Mouse (Mus musculus): ENCODE measurements around the gene Mypn. TPM values are rescaled to one million over a fixed set of nuclear protein-coding genes. Genes with fewer than 3 reads are reported as not detected.

Gene Mypn
- polyA plus RNA-seq, 1 experiment from 2014 or later: 0.12 TPM

DNA sequence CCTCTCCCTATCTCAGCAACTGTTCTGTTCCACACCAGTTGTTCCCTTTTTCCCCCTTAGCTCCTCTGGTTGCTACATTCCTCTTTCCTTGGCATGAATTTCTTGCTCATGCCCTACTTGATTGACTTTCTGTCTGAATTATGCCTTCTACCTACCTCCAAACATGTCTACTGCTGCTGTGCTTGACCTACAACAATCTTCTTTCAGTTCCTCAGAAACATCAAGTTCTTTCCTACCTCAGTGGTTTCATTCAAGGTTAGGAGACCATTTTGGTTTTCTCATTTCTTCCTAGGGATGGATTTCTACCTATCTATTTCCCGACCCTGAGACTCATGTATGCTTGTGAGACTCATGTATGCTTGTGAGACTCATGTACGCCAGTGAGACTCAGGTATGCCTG is 36.1 kb upstream of the Mypn start:
- ATAC-seq (ENCODE audit: low FRiP score) (no peak), DNase-seq (ENCODE audit: low spot score, missing footprints) (no peak)
- H3K4me2 ChIP-seq: no peak overlapping the region
- no peak overlapping the region for H3K27ac ChIP-seq (ENCODE audit: low read depth, low read length)
- H3K4me1 ChIP-seq (ENCODE audit: control insufficient read depth, insufficient read depth, low read length): peaks cover 6% of the 10 kb centered on the region
- 84% methylated on average over 2 of the region's 2 CpGs for WGBS
- H3K36me3 ChIP-seq (ENCODE audit: control insufficient read depth, insufficient read depth, low read length): no peaks in the 10 kb centered on the region
- H3K9ac ChIP-seq (ENCODE audit: low read length): no peak overlapping the region
- no peak overlapping the region for H3K4me3 ChIP-seq (ENCODE audit: low read depth, low read length)
- no peaks in the 10 kb centered on the region for H3K27me3 ChIP-seq (ENCODE audit: control insufficient read depth, insufficient read depth, low read length)
- no peaks in the 10 kb centered on the region for H3K9me3 ChIP-seq (ENCODE audit: control insufficient read depth, low read length)

GRCm38 (mm10) chr10:63238090-63238489 is 34.3 kb upstream of the Mypn start:
- no peak overlapping the region for H3K9ac ChIP-seq (ENCODE audit: low read length)
- peaks cover 6% of the 10 kb centered on the region for H3K4me1 ChIP-seq (ENCODE audit: control insufficient read depth, insufficient read depth, low read length)
- no peak overlapping the region for H3K27ac ChIP-seq (ENCODE audit: low read depth, low read length)
- no peaks in the 10 kb centered on the region for H3K36me3 ChIP-seq (ENCODE audit: control insufficient read depth, insufficient read depth, low read length)
- no peak overlapping the region for H3K4me2 ChIP-seq
- H3K27me3 ChIP-seq (ENCODE audit: control insufficient read depth, insufficient read depth, low read length): no peaks in the 10 kb centered on the region
- no peak overlapping the region for H3K4me3 ChIP-seq (ENCODE audit: low read depth, low read length)
- no peaks in the 10 kb centered on the region for H3K9me3 ChIP-seq (ENCODE audit: control insufficient read depth, low read length)
- 82% methylated on average over 4 of the region's 4 CpGs for WGBS
- ATAC-seq (ENCODE audit: low FRiP score) (no peak), DNase-seq (ENCODE audit: low spot score, missing footprints) (no peak)

GRCm38 (mm10) chr10:63237206-63237605 is 33.5 kb upstream of the Mypn start:
- DNase-seq (ENCODE audit: low spot score, missing footprints): no peak
- no peak for ATAC-seq (ENCODE audit: low FRiP score)
- WGBS: 46% methylated on average over 2 of the region's 2 CpGs

DNA sequence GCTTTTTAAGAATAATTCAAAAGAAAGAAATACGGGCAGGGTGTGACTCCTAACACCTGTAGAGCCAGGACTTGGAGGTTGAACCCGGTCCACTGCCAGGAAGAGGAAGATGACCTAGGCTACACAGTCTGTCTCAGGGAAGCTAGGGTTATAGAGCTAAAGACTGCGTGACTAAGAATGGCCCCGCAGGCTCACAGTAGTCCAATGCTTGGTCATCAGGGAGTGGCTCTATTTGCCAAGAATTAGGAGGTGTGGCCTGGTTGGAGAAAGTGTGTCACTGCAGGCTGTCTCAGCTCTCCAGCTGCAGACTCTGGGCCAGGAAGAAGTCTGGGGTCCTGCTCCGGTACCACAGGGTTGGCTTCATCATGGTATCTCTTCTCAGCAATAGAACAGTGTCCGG is 32.9 kb upstream of the Mypn start:
- no peaks in the 10 kb centered on the region for H3K9me3 ChIP-seq (ENCODE audit: control insufficient read depth, low read length)
- DNase-seq (ENCODE audit: low spot score, missing footprints) (no peak), ATAC-seq (ENCODE audit: low FRiP score) (no peak)
- 92% methylated on average over 6 of the region's 6 CpGs for WGBS
- no peak overlapping the region for H3K4me3 ChIP-seq (ENCODE audit: low read depth, low read length)
- no peaks in the 10 kb centered on the region for H3K4me1 ChIP-seq (ENCODE audit: control insufficient read depth, insufficient read depth, low read length)
- H3K9ac ChIP-seq (ENCODE audit: low read length): no peak overlapping the region
- H3K36me3 ChIP-seq (ENCODE audit: control insufficient read depth, insufficient read depth, low read length): no peaks in the 10 kb centered on the region
- H3K27me3 ChIP-seq (ENCODE audit: control insufficient read depth, insufficient read depth, low read length): no peaks in the 10 kb centered on the region
- no peak overlapping the region for H3K27ac ChIP-seq (ENCODE audit: low read depth, low read length)
- H3K4me2 ChIP-seq: no peak overlapping the region

More at GRCm38 (mm10) chr10:63237206-63237605, 33.5 kb upstream of the Mypn start:
- no peak overlapping the region for H3K4me3 ChIP-seq (ENCODE audit: low read depth, low read length)
- H3K27me3 ChIP-seq (ENCODE audit: control insufficient read depth, insufficient read depth, low read length): no peaks in the 10 kb centered on the region
- H3K4me1 ChIP-seq (ENCODE audit: control insufficient read depth, insufficient read depth, low read length): no peaks in the 10 kb centered on the region
- no peak overlapping the region for H3K4me2 ChIP-seq
- no peak overlapping the region for H3K9ac ChIP-seq (ENCODE audit: low read length)
- H3K36me3 ChIP-seq (ENCODE audit: control insufficient read depth, insufficient read depth, low read length): no peaks in the 10 kb centered on the region
- H3K27ac ChIP-seq (ENCODE audit: low read depth, low read length): no peak overlapping the region
- no peaks in the 10 kb centered on the region for H3K9me3 ChIP-seq (ENCODE audit: control insufficient read depth, low read length)

GRCm38 (mm10) chr10:63235889-63236288 is 32.1 kb upstream of the Mypn start:
- Histone ChIP-seq H3K36me3 (ENCODE audit: control insufficient read depth, insufficient read depth, low read length) (no peaks in the 10 kb centered on the region), H3K9ac (ENCODE audit: low read length) (no peak overlapping the region), H3K9me3 (ENCODE audit: control insufficient read depth, low read length) (no peaks in the 10 kb centered on the region), H3K4me3 (ENCODE audit: low read depth, low read length) (no peak overlapping the region), H3K27ac (ENCODE audit: low read depth, low read length) (no peak overlapping the region), H3K4me2 (no peak overlapping the region), H3K4me1 (ENCODE audit: control insufficient read depth, insufficient read depth, low read length) (no peaks in the 10 kb centered on the region), H3K27me3 (ENCODE audit: control insufficient read depth, insufficient read depth, low read length) (no peaks in the 10 kb centered on the region)
- ATAC-seq (ENCODE audit: low FRiP score) (no peak), DNase-seq (ENCODE audit: low spot score, missing footprints) (no peak)
- WGBS: 76% methylated on average over 8 of the region's 8 CpGs

- no peak overlapping the region for H3K4me3 ChIP-seq (ENCODE audit: low read depth, low read length)
- no peaks in the 10 kb centered on the region for H3K36me3 ChIP-seq (ENCODE audit: control insufficient read depth, insufficient read depth, low read length)
- no peak overlapping the region for H3K9ac ChIP-seq (ENCODE audit: low read length)
- DNase-seq (ENCODE audit: low spot score, missing footprints) (no peak), ATAC-seq (ENCODE audit: low FRiP score) (no peak)
- H3K27me3 ChIP-seq (ENCODE audit: control insufficient read depth, insufficient read depth, low read length): no peaks in the 10 kb centered on the region
- H3K4me1 ChIP-seq (ENCODE audit: control insufficient read depth, insufficient read depth, low read length): no peaks in the 10 kb centered on the region
- H3K4me2 ChIP-seq: no peak overlapping the region
- no peaks in the 10 kb centered on the region for H3K9me3 ChIP-seq (ENCODE audit: control insufficient read depth, low read length)
- H3K27ac ChIP-seq (ENCODE audit: low read depth, low read length): no peak overlapping the region
- WGBS: 91% methylated on average over 5 of the region's 5 CpGs
These were observed 30.4 kb upstream of the Mypn start for GRCm38 (mm10) chr10:63234133-63234532.

- no peak for ATAC-seq (ENCODE audit: low FRiP score)
- DNase-seq (ENCODE audit: low spot score, missing footprints): no peak
- H3K36me3 ChIP-seq (ENCODE audit: control insufficient read depth, insufficient read depth, low read length): no peaks in the 10 kb centered on the region
- no peak overlapping the region for H3K9ac ChIP-seq (ENCODE audit: low read length)
- no peaks in the 10 kb centered on the region for H3K4me1 ChIP-seq (ENCODE audit: control insufficient read depth, insufficient read depth, low read length)
- H3K9me3 ChIP-seq (ENCODE audit: control insufficient read depth, low read length): no peaks in the 10 kb centered on the region
- H3K4me3 ChIP-seq (ENCODE audit: low read depth, low read length): no peak overlapping the region
- WGBS: 87% methylated on average over 5 of the region's 5 CpGs
- no peak overlapping the region for H3K4me2 ChIP-seq
- no peak overlapping the region for H3K27ac ChIP-seq (ENCODE audit: low read depth, low read length)
- no peaks in the 10 kb centered on the region for H3K27me3 ChIP-seq (ENCODE audit: control insufficient read depth, insufficient read depth, low read length)
These were observed 27.9 kb upstream of the Mypn start for GRCm38 (mm10) chr10:63231630-63232029.

- no peaks in the 10 kb centered on the region for H3K4me1 ChIP-seq (ENCODE audit: control insufficient read depth, insufficient read depth, low read length)
- no peak overlapping the region for H3K27ac ChIP-seq (ENCODE audit: low read depth, low read length)
- no peaks in the 10 kb centered on the region for H3K36me3 ChIP-seq (ENCODE audit: control insufficient read depth, insufficient read depth, low read length)
- no peak overlapping the region for H3K9ac ChIP-seq (ENCODE audit: low read length)
- H3K4me2 ChIP-seq: no peak overlapping the region
- no peak overlapping the region for H3K4me3 ChIP-seq (ENCODE audit: low read depth, low read length)
- 25% methylated on average over 3 of the region's 5 CpGs for WGBS
- no peaks in the 10 kb centered on the region for H3K27me3 ChIP-seq (ENCODE audit: control insufficient read depth, insufficient read depth, low read length)
- no peak for DNase-seq (ENCODE audit: low spot score, missing footprints)
- no peaks in the 10 kb centered on the region for H3K9me3 ChIP-seq (ENCODE audit: control insufficient read depth, low read length)
- no peak for ATAC-seq (ENCODE audit: low FRiP score)
These were observed 27.1 kb upstream of the Mypn start for GRCm38 (mm10) chr10:63230854-63231253.

- ATAC-seq (ENCODE audit: low FRiP score): no peak
- Histone ChIP-seq H3K36me3 (ENCODE audit: control insufficient read depth, insufficient read depth, low read length) (no peaks in the 10 kb centered on the region), H3K9me3 (ENCODE audit: control insufficient read depth, low read length) (no peaks in the 10 kb centered on the region), H3K4me3 (ENCODE audit: low read depth, low read length) (no peak overlapping the region), H3K4me1 (ENCODE audit: control insufficient read depth, insufficient read depth, low read length) (no peaks in the 10 kb centered on the region), H3K27me3 (ENCODE audit: control insufficient read depth, insufficient read depth, low read length) (no peaks in the 10 kb centered on the region), H3K27ac (ENCODE audit: low read depth, low read length) (no peak overlapping the region), H3K9ac (ENCODE audit: low read length) (no peak overlapping the region), H3K4me2 (no peak overlapping the region)
- DNase-seq (ENCODE audit: low spot score, missing footprints): no peak
- 84% methylated on average over 7 of the region's 7 CpGs for WGBS
These were observed 26.5 kb upstream of the Mypn start for GRCm38 (mm10) chr10:63230266-63230665.

- no peak overlapping the region for H3K27ac ChIP-seq (ENCODE audit: low read depth, low read length)
- no peaks in the 10 kb centered on the region for H3K27me3 ChIP-seq (ENCODE audit: control insufficient read depth, insufficient read depth, low read length)
- ATAC-seq (ENCODE audit: low FRiP score) (no peak), DNase-seq (ENCODE audit: low spot score, missing footprints) (no peak)
- no peaks in the 10 kb centered on the region for H3K36me3 ChIP-seq (ENCODE audit: control insufficient read depth, insufficient read depth, low read length)
- no peak overlapping the region for H3K9ac ChIP-seq (ENCODE audit: low read length)
- H3K9me3 ChIP-seq (ENCODE audit: control insufficient read depth, low read length): no peaks in the 10 kb centered on the region
- no peak overlapping the region for H3K4me3 ChIP-seq (ENCODE audit: low read depth, low read length)
- H3K4me2 ChIP-seq: no peak overlapping the region
- WGBS: 83% methylated on average over 12 of the region's 12 CpGs
- no peaks in the 10 kb centered on the region for H3K4me1 ChIP-seq (ENCODE audit: control insufficient read depth, insufficient read depth, low read length)
These were observed 20.6 kb upstream of the Mypn start for GRCm38 (mm10) chr10:63224341-63224740.
